Mouse (Mus musculus): ENCODE data around the gene Cyp2u1.
A peak's percentile ranks its signal among the peaks of the same experiment; 100 is the strongest.

The Cyp2u1 gene

GRCm38 (mm10) chr3:131258921-131259320 is 44.1 kb downstream of the Cyp2u1 start:
- no peak for DNase-seq (ENCODE audit: low read depth in 2 of 2, low spot score in 2 of 2)

- DNase-seq (ENCODE audit: low read depth in 2 of 2, low spot score in 2 of 2), result no peak
These were observed 47.5 kb downstream of the Cyp2u1 start for GRCm38 (mm10) chr3:131255399-131255981.

GRCm38 (mm10) chr3:131254991-131255390 is 48.0 kb downstream of the Cyp2u1 start:
- no peak for DNase-seq (ENCODE audit: low read depth in 2 of 2, low spot score in 2 of 2)

GRCm38 (mm10) chr3:131251601-131252000 is 51.4 kb downstream of the Cyp2u1 start:
- DNase-seq (ENCODE audit: low read depth in 2 of 2, low spot score in 2 of 2), result no peak

- DNase-seq (ENCODE audit: low read depth in 2 of 2, low spot score in 2 of 2), result no peak
These were observed 52.0 kb downstream of the Cyp2u1 start for GRCm38 (mm10) chr3:131250978-131251377.

- DNase-seq (ENCODE audit: low read depth in 2 of 2, low spot score in 2 of 2), result no peak
These were observed 52.7 kb downstream of the Cyp2u1 start for GRCm38 (mm10) chr3:131250283-131250682.

- no peak for DNase-seq (ENCODE audit: low read depth in 2 of 2, low spot score in 2 of 2)
These were observed 54.6 kb downstream of the Cyp2u1 start for GRCm38 (mm10) chr3:131248444-131248843.

GRCm38 (mm10) chr3:131247851-131248250 is 55.2 kb downstream of the Cyp2u1 start:
- DNase-seq (ENCODE audit: low read depth in 2 of 2, low spot score in 2 of 2), result no peak

- no peak for DNase-seq (ENCODE audit: low read depth in 2 of 2, low spot score in 2 of 2)
These were observed 55.6 kb downstream of the Cyp2u1 start for GRCm38 (mm10) chr3:131247447-131247846.

- no peak for DNase-seq (ENCODE audit: low read depth in 2 of 2, low spot score in 2 of 2)
These were observed 56.4 kb downstream of the Cyp2u1 start for GRCm38 (mm10) chr3:131246579-131247046.

- peak; percentile 57 to 71 for DNase-seq (ENCODE audit: low read depth in 2 of 2, low spot score in 2 of 2)
These were observed 57.1 kb downstream of the Cyp2u1 start for GRCm38 (mm10) chr3:131245766-131246578.
